Mouse (Mus musculus): Measurements from ENCODE around the gene Ccdc91.
A peak's percentile ranks its signal among the peaks of the same experiment; 100 is the strongest.

Ccdc91 gene

GRCm38 (mm10) chr6:147560436-147560835, 84.8 kb downstream of the Ccdc91 start:
- DNase-seq (ENCODE audit: extremely low read depth, insufficient read length, low spot score), result no peak

- no peak for DNase-seq (ENCODE audit: extremely low read depth, insufficient read length, low spot score)
These were observed 93.6 kb downstream of the Ccdc91 start for GRCm38 (mm10) chr6:147569246-147569645.

GRCm38 (mm10) chr6:147573137-147573536, 97.5 kb downstream of the Ccdc91 start:
- no peak for DNase-seq (ENCODE audit: extremely low read depth, insufficient read length, low spot score)

- DNase-seq (ENCODE audit: extremely low read depth, insufficient read length, low spot score), result no peak
These were observed 99.0 kb downstream of the Ccdc91 start for GRCm38 (mm10) chr6:147574454-147575182.

- DNase-seq (ENCODE audit: extremely low read depth, insufficient read length, low spot score), result no peak
These were observed 99.7 kb downstream of the Ccdc91 start for GRCm38 (mm10) chr6:147575183-147575784.

GRCm38 (mm10) chr6:147587675-147588074, 112.0 kb downstream of the Ccdc91 start:
- DNase-seq (ENCODE audit: extremely low read depth, insufficient read length, low spot score), result no peak

GRCm38 (mm10) chr6:147606666-147607065, 131.0 kb downstream of the Ccdc91 start:
- DNase-seq (ENCODE audit: extremely low read depth, insufficient read length, low spot score), result no peak

GRCm38 (mm10) chr6:147607613-147608012, 132.0 kb downstream of the Ccdc91 start:
- DNase-seq (ENCODE audit: extremely low read depth, insufficient read length, low spot score), result no peak

- no peak for DNase-seq (ENCODE audit: extremely low read depth, insufficient read length, low spot score)
These were observed 139.7 kb downstream of the Ccdc91 start for GRCm38 (mm10) chr6:147615306-147615705.

- DNase-seq (ENCODE audit: extremely low read depth, insufficient read length, low spot score), result no peak
These were observed 147.5 kb downstream of the Ccdc91 start for GRCm38 (mm10) chr6:147623142-147623541.

GRCm38 (mm10) chr6:147636464-147636863, 160.8 kb downstream of the Ccdc91 start:
- no peak for DNase-seq (ENCODE audit: extremely low read depth, insufficient read length, low spot score)

GRCm38 (mm10) chr6:147643875-147644274, 168.2 kb downstream of the Ccdc91 start:
- no peak for DNase-seq (ENCODE audit: extremely low read depth, insufficient read length, low spot score)

GRCm38 (mm10) chr6:147644391-147644790, 168.8 kb downstream of the Ccdc91 start:
- DNase-seq (ENCODE audit: extremely low read depth, insufficient read length, low spot score), result no peak

- no peak for DNase-seq (ENCODE audit: extremely low read depth, insufficient read length, low spot score)
These were observed 170.9 kb downstream of the Ccdc91 start for GRCm38 (mm10) chr6:147646401-147646968.

GRCm38 (mm10) chr6:147658025-147658424, 182.4 kb downstream of the Ccdc91 start:
- DNase-seq (ENCODE audit: extremely low read depth, insufficient read length, low spot score), result no peak

- no peak for DNase-seq (ENCODE audit: extremely low read depth, insufficient read length, low spot score)
These were observed 185.1 kb downstream of the Ccdc91 start for GRCm38 (mm10) chr6:147660718-147661117.

- DNase-seq (ENCODE audit: extremely low read depth, insufficient read length, low spot score), result no peak
These were observed 186.2 kb downstream of the Ccdc91 start for GRCm38 (mm10) chr6:147661841-147662240.

- no peak for DNase-seq (ENCODE audit: extremely low read depth, insufficient read length, low spot score)
These were observed 187.0 kb downstream of the Ccdc91 start for GRCm38 (mm10) chr6:147662610-147663009.

- peak; percentile 14 for DNase-seq (ENCODE audit: extremely low read depth, insufficient read length, low spot score)
These were observed 188.7 kb downstream of the Ccdc91 start for GRCm38 (mm10) chr6:147664339-147664738.

- DNase-seq (ENCODE audit: extremely low read depth, insufficient read length, low spot score), result no peak
These were observed 195.7 kb downstream of the Ccdc91 start for GRCm38 (mm10) chr6:147671366-147671765.

- no peak for DNase-seq (ENCODE audit: extremely low read depth, insufficient read length, low spot score)
These were observed 196.9 kb downstream of the Ccdc91 start for GRCm38 (mm10) chr6:147672481-147672880.
